Mouse (Mus musculus) heart, embryonic 10.5 days (tissue): Measurements from ENCODE around the gene Tmem50a. TPM values are rescaled to one million over a fixed set of nuclear protein-coding genes. Genes with fewer than 3 reads are reported as not detected.
"Not testable (repeated sequence)": the region's sequence is repeated elsewhere in the genome, so short reads cannot be mapped to it uniquely, and the experiment has no call there.

Source experiments
- DNase-seq: peaks from one replicate; pipeline ENCODE4 v3.0.0-alpha.2; 2017; ENCODE audit warnings: low spot score
- H3K27ac ChIP-seq: fragments of 300-500 bp; sonication (generic); 2 replicates; pipeline ENCODE4 v1.5.1; 2016; ENCODE audit warnings: mild to moderate bottlenecking
- H3K27me3 ChIP-seq: fragments of 300-500 bp; sonication (generic); 2 replicates; pipeline ENCODE4 v1.6.1; 2016; ENCODE audit warnings: mild to moderate bottlenecking; ENCODE audit not compliant: poor library complexity, insufficient read depth, severe bottlenecking
- H3K36me3 ChIP-seq: fragments of 300-500 bp; sonication (generic); 2 replicates; pipeline ENCODE4 v1.6.1; 2016; ENCODE audit warnings: mild to moderate bottlenecking, moderate library complexity
- H3K4me1 ChIP-seq: fragments of 300-500 bp; sonication (generic); 2 replicates; pipeline ENCODE4 v1.6.1; 2016; ENCODE audit warnings: mild to moderate bottlenecking
- H3K4me3 ChIP-seq: fragments of 300-500 bp; sonication (generic); 2 replicates; pipeline ENCODE4 v1.5.1; 2016; ENCODE audit warnings: mild to moderate bottlenecking, moderate library complexity
- H3K9me3 ChIP-seq: fragments of 300-500 bp; sonication (generic); 2 replicates; pipeline ENCODE4 v1.6.1; 2016; ENCODE audit warnings: mild to moderate bottlenecking, moderate library complexity
- WGBS: fragments of 180-500 bp; shearing (Covaris S2); methylation state at CpG from one replicate; pipeline ENCODE4 v1.1.7; 2016; 5-methylcytosine and 5-hydroxymethylcytosine counted together
- polyA plus RNA-seq: library from polyadenylated mRNA; unstranded; fragments of >200 nt; fragmentation: Nextera tagmentation; extraction: Ambion mirVana; gene quantifications from 2 replicates; pipeline ENCODE4 v1.2.1, GENCODE M21; 2016

The Tmem50a gene
- polyA plus RNA-seq, 1 experiment from 2014 or later: 129 TPM

- 36% methylated on average over 12 of the region's 12 CpGs for WGBS
- DNase-seq: no peak
Measured at GRCm38 (mm10) chr4:134919733-134920540, 5.1 kb upstream of the Tmem50a start.

GRCm38 (mm10) chr4:134918381-134918780, 3.6 kb upstream of the Tmem50a start:
- Histone ChIP-seq H3K27me3 (no peaks in the 10 kb centered on the region), H3K9me3 (no peaks in the 10 kb centered on the region), H3K36me3 (0 out of 2 replicates have a peak, but pooled peaks cover under 1% of the 10 kb centered on the region), H3K27ac (no peak overlapping the region), H3K4me1 (peaks cover 19% of the 10 kb centered on the region), H3K4me3 (no peak overlapping the region)
- WGBS: 62% methylated on average over 7 of the region's 7 CpGs
- no peak for DNase-seq

More at GRCm38 (mm10) chr4:134919733-134920540, 5.1 kb upstream of the Tmem50a start:
- Histone ChIP-seq H3K9me3 (no peaks in the 10 kb centered on the region), H3K4me3 (no peak overlapping the region), H3K27me3 (no peaks in the 10 kb centered on the region), H3K27ac (no peak overlapping the region), H3K4me1 (peaks cover 15% of the 10 kb centered on the region), H3K36me3 (peaks cover 9% of the 10 kb centered on the region)

GRCm38 (mm10) chr4:134917194-134917593, 2.4 kb upstream of the Tmem50a start:
- H3K27ac ChIP-seq: no peak overlapping the region
- no peaks in the 10 kb centered on the region for H3K9me3 ChIP-seq
- no peaks in the 10 kb centered on the region for H3K27me3 ChIP-seq
- H3K4me1 ChIP-seq: peaks cover 16% of the 10 kb centered on the region
- 61% methylated on average over 3 of the region's 3 CpGs for WGBS
- no peak overlapping the region for H3K4me3 ChIP-seq
- H3K36me3 ChIP-seq: peaks cover 11% of the 10 kb centered on the region
- DNase-seq: no peak

- 58% methylated on average over 14 of the region's 14 CpGs for WGBS
Measured at GRCm38 (mm10) chr4:134915223-134916050, 613 bp upstream of the Tmem50a start.

GRCm38 (mm10) chr4:134914122-134914863, 531 bp downstream of the Tmem50a start:
- no peaks in the 10 kb centered on the region for H3K27me3 ChIP-seq
- H3K27ac ChIP-seq: peak overlapping the region; percentile 94
- no peaks in the 10 kb centered on the region for H3K9me3 ChIP-seq
- DNase-seq: no peak
- 1% methylated on average over 43 of the region's 43 CpGs for WGBS
- peaks cover 27% of the 10 kb centered on the region for H3K36me3 ChIP-seq
- peak overlapping the region; percentile 94 for H3K4me3 ChIP-seq
- H3K4me1 ChIP-seq: peaks cover 16% of the 10 kb centered on the region

More at GRCm38 (mm10) chr4:134915223-134916050, 613 bp upstream of the Tmem50a start:
- Histone ChIP-seq H3K36me3 (peaks cover 22% of the 10 kb centered on the region), H3K4me3 (peak overlapping the region; percentile 94), H3K9me3 (no peaks in the 10 kb centered on the region), H3K27me3 (no peaks in the 10 kb centered on the region), H3K4me1 (peaks cover 16% of the 10 kb centered on the region), H3K27ac (peak overlapping the region; percentile 94)
- no peak for DNase-seq

- peaks cover 16% of the 10 kb centered on the region for H3K4me1 ChIP-seq
- no peaks in the 10 kb centered on the region for H3K27me3 ChIP-seq
- H3K4me3 ChIP-seq: peak overlapping the region; percentile 94
- no peak for DNase-seq
- H3K9me3 ChIP-seq: no peaks in the 10 kb centered on the region
- 29% methylated on average over 3 of the region's 3 CpGs for whole genome bisulfite sequencing
- H3K27ac ChIP-seq: no peak overlapping the region
- H3K36me3 ChIP-seq: peaks cover 36% of the 10 kb centered on the region
Measured at GRCm38 (mm10) chr4:134913413-134913812, 1.4 kb downstream of the Tmem50a start.

GRCm38 (mm10) chr4:134911406-134911805, 3.4 kb downstream of the Tmem50a start:
- not testable (repeated sequence) for H3K4me3 ChIP-seq, H3K9me3 ChIP-seq, H3K27ac ChIP-seq, DNase-seq, H3K27me3 ChIP-seq
- WGBS: 97% methylated on average over 6 of the region's 8 CpGs
- peaks cover 56% of the 10 kb centered on the region for H3K36me3 ChIP-seq
- H3K4me1 ChIP-seq: peaks cover 16% of the 10 kb centered on the region

GRCm38 (mm10) chr4:134903046-134903445, 11.8 kb downstream of the Tmem50a start:
- Histone ChIP-seq H3K9me3 (no peaks in the 10 kb centered on the region), H3K27me3 (no peaks in the 10 kb centered on the region), H3K27ac (no peak overlapping the region), H3K4me1 (no peaks in the 10 kb centered on the region), H3K36me3 (peaks cover 99% of the 10 kb centered on the region), H3K4me3 (no peak overlapping the region)
- no peak for DNase-seq
- WGBS: 84% methylated on average over 7 of the region's 7 CpGs

- H3K4me3 ChIP-seq: no peak overlapping the region
- no peaks in the 10 kb centered on the region for H3K27me3 ChIP-seq
- no peaks in the 10 kb centered on the region for H3K9me3 ChIP-seq
- 88% methylated on average over 8 of the region's 8 CpGs for WGBS
- no peak overlapping the region for H3K27ac ChIP-seq
- H3K36me3 ChIP-seq: peaks cover 97% of the 10 kb centered on the region
- H3K4me1 ChIP-seq: no peaks in the 10 kb centered on the region
- no peak for DNase-seq
Measured at GRCm38 (mm10) chr4:134901126-134901525, 13.7 kb downstream of the Tmem50a start.

GRCm38 (mm10) chr4:134897256-134897655, 17.6 kb downstream of the Tmem50a start:
- H3K9me3 ChIP-seq: no peaks in the 10 kb centered on the region
- WGBS: 91% methylated on average over 6 of the region's 6 CpGs
- H3K36me3 ChIP-seq: peaks cover 73% of the 10 kb centered on the region
- H3K27ac ChIP-seq: no peak overlapping the region
- no peaks in the 10 kb centered on the region for H3K27me3 ChIP-seq
- H3K4me1 ChIP-seq: no peaks in the 10 kb centered on the region
- DNase-seq: no peak
- H3K4me3 ChIP-seq: no peak overlapping the region

GRCm38 (mm10) chr4:134892096-134892495, 22.7 kb downstream of the Tmem50a start:
- 76% methylated on average over 6 of the region's 6 CpGs for WGBS
- no peaks in the 10 kb centered on the region for H3K27me3 ChIP-seq
- H3K4me1 ChIP-seq: no peaks in the 10 kb centered on the region
- H3K27ac ChIP-seq: no peak overlapping the region
- H3K36me3 ChIP-seq: peaks cover 24% of the 10 kb centered on the region
- DNase-seq: no peak
- no peak overlapping the region for H3K4me3 ChIP-seq
- no peaks in the 10 kb centered on the region for H3K9me3 ChIP-seq

GRCm38 (mm10) chr4:134884364-134884763, 30.5 kb downstream of the Tmem50a start:
- whole genome bisulfite sequencing: 77% methylated on average over 4 of the region's 4 CpGs
- DNase-seq: no peak

More at GRCm38 (mm10) chr4:134884364-134884763, 30.5 kb downstream of the Tmem50a start:
- H3K4me3 ChIP-seq: no peak overlapping the region
- H3K27me3 ChIP-seq: no peaks in the 10 kb centered on the region
- no peaks in the 10 kb centered on the region for H3K36me3 ChIP-seq
- H3K9me3 ChIP-seq: no peaks in the 10 kb centered on the region
- peaks cover 13% of the 10 kb centered on the region for H3K4me1 ChIP-seq
- H3K27ac ChIP-seq: no peak overlapping the region; the same call in 1 of the 2 replicates
